Mouse (Mus musculus) layer of hippocampus, adult 9-10 months (tissue): Measurements from ENCODE around the gene Fam98b.

Experiments
- DNase-seq: peaks from one replicate; pipeline ENCODE4 v3.0.0; 2022; ENCODE audit warnings: low spot score

Gene Fam98b

GRCm38 (mm10) chr2:117303391-117304350 is 54.1 kb downstream of the Fam98b start:
- DNase-seq: no peak

- no peak for DNase-seq
Measured at GRCm38 (mm10) chr2:117304941-117305340, 55.4 kb downstream of the Fam98b start.

GRCm38 (mm10) chr2:117307959-117308358 is 58.4 kb downstream of the Fam98b start:
- no peak for DNase-seq

- DNase-seq: no peak
Measured at GRCm38 (mm10) chr2:117309046-117309445, 59.5 kb downstream of the Fam98b start.

- no peak for DNase-seq
Measured at GRCm38 (mm10) chr2:117311349-117311748, 61.8 kb downstream of the Fam98b start.

- DNase-seq: no peak
Measured at GRCm38 (mm10) chr2:117312030-117312429, 62.5 kb downstream of the Fam98b start.

- DNase-seq: no peak
Measured at GRCm38 (mm10) chr2:117312441-117312895, 62.9 kb downstream of the Fam98b start.

GRCm38 (mm10) chr2:117313586-117314235 is 64.2 kb downstream of the Fam98b start:
- DNase-seq: no peak

- no peak for DNase-seq
Measured at GRCm38 (mm10) chr2:117318991-117319390, 69.5 kb downstream of the Fam98b start.
